Comparison of ENCODE assay signal across 8 mouse cellular contexts in the genomic region with DNA sequence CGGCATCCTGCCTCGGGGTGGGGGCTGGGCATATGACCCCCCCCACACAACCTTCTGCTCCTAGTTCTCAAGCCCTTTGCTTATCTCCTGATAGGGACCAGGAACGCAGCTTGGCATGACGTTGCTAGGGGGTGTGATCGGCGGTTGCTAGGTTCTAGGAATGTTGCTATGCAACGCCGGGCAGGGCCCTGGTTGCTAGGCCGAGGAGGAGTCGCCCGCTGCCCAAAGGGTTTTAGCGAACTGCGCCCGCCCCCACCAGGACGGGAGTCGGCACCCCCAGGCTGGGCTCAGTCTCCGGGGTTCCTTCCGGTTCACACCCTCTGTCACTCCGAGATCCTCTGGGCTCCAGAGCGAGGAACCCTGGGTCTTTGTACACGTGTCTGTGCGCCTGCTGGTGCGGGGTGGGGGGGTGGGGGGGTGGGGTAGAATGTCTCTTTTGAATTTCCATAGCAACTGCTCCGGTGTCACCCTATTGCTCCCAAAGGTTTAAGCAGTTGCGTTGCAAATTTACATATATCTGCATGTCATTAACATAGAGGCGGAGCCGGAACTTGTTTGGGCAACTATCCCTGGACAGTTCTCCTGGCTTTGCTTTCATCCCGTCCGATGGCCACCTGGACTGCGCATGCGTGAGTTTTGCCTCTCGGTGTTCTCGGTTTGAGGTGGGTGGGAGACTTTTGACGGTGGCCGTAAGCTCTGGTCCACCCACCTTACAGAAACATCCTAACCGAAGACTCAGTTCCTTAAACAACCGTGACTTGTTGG. TPM values are rescaled to one million over a fixed set of nuclear protein-coding genes. Genes with fewer than 3 reads are reported as not detected.
DNase-seq lines count a peak whose midpoint lies in the region; ATAC-seq lines count a peak whose summit lies in the region.

No protein-coding gene starts in this region.

- peaks cover 4% of the 10 kb centered on the region for H3K4me1 ChIP-seq in embryonic facial prominence, embryonic 14.5 days (ENCODE audit: control insufficient read depth, insufficient read depth, low read length)
- H3K4me1 ChIP-seq in heart, embryonic 13.5 days = peaks cover 20% of the 10 kb centered on the region
- H3K4me1 ChIP-seq in kidney, embryonic 16.5 days (ENCODE audit: insufficient read depth, low read length) = peaks cover 10% of the 10 kb centered on the region
- peaks cover 11% of the 10 kb centered on the region for H3K4me1 ChIP-seq in limb, embryonic 15.5 days
- H3K4me1 ChIP-seq in midbrain, embryonic 15.5 days = peaks cover 28% of the 10 kb centered on the region
- H3K4me1 ChIP-seq in stomach, embryonic 16.5 days (ENCODE audit: control insufficient read depth, insufficient read depth, low read length) = peaks cover 10% of the 10 kb centered on the region; the same call in 1 of the 2 replicates

- DNase-seq in CD4-positive, CD25-positive, alpha-beta regulatory T cell, adult 2 months (ENCODE audit: low read depth, low spot score) = peak; percentile 63
- peak; percentile 85 to 86 for DNase-seq in adrenal gland, postnatal 36 days
- peak; percentile 85 for DNase-seq in embryonic facial prominence, embryonic 14.5 days (ENCODE audit: low spot score)

- ATAC-seq in embryonic facial prominence, embryonic 14.5 days (ENCODE audit: low read depth) = peak; percentile 69; the same call in 1 of the 2 replicates
- peak; percentile 59; the same call in 1 of the 2 replicates for ATAC-seq in heart, embryonic 13.5 days (ENCODE audit: extremely low read depth, insufficient number of reproducible peaks, low FRiP score, low TSS enrichment)
- ATAC-seq in kidney, embryonic 16.5 days (ENCODE audit: low FRiP score, low TSS enrichment) = peak; percentile 68
- no peak; the same call in 1 of the 2 replicates for ATAC-seq in limb, embryonic 15.5 days (ENCODE audit: insufficient number of reproducible peaks, low FRiP score, low TSS enrichment, low read depth)
- peak; percentile 93 for ATAC-seq in midbrain, embryonic 15.5 days (replicated peaks)
- ATAC-seq in stomach, embryonic 16.5 days (ENCODE audit: insufficient read depth, low FRiP score) = peak; percentile 70

- H3K27me3 ChIP-seq in embryonic facial prominence, embryonic 14.5 days (replicated peaks; ENCODE audit: control insufficient read depth, insufficient read depth, low read length) = peaks cover 5% of the 10 kb centered on the region; the same call in 1 of the 2 replicates
- peaks cover 27% of the 10 kb centered on the region for H3K27me3 ChIP-seq in heart, embryonic 13.5 days (replicated peaks)
- H3K27me3 ChIP-seq in kidney, embryonic 16.5 days (ENCODE audit: insufficient read depth, low read length) = 0 out of 2 replicates have a peak, but pooled peaks cover 6% of the 10 kb centered on the region
- peaks cover 19% of the 10 kb centered on the region; the same call in 1 of the 2 replicates for H3K27me3 ChIP-seq in limb, embryonic 15.5 days
- H3K27me3 ChIP-seq in midbrain, embryonic 15.5 days (replicated peaks) = 0 out of 2 replicates have a peak, but pooled peaks cover 4% of the 10 kb centered on the region
- peaks cover 5% of the 10 kb centered on the region; the same call in 1 of the 2 replicates for H3K27me3 ChIP-seq in stomach, embryonic 16.5 days (ENCODE audit: control insufficient read depth, insufficient read depth, low read length)

- H3K4me2 ChIP-seq in embryonic facial prominence, embryonic 14.5 days (ENCODE audit: low read depth, low read length) = peak overlapping the region; percentile 95
- peak overlapping the region; percentile 92 for H3K4me2 ChIP-seq in heart, embryonic 13.5 days
- H3K4me2 ChIP-seq in kidney, embryonic 16.5 days (replicated peaks; ENCODE audit: low read depth, low read length) = peak overlapping the region; percentile 92
- H3K4me2 ChIP-seq in limb, embryonic 15.5 days = peak overlapping the region; percentile 72
- H3K4me2 ChIP-seq in midbrain, embryonic 15.5 days = peak overlapping the region; percentile 73
- H3K4me2 ChIP-seq in stomach, embryonic 16.5 days (ENCODE audit: low read depth, low read length) = peak overlapping the region; percentile 88

- 0 out of 2 replicates have a peak overlapping the region, but pooled peaks have one; percentile 6 for H3K27ac ChIP-seq in embryonic facial prominence, embryonic 14.5 days (replicated peaks; ENCODE audit: low read depth, low read length)
- H3K27ac ChIP-seq in heart, embryonic 13.5 days (replicated peaks) = no peak overlapping the region
- no peak overlapping the region for H3K27ac ChIP-seq in kidney, embryonic 16.5 days (ENCODE audit: low read length)
- no peak overlapping the region for H3K27ac ChIP-seq in limb, embryonic 15.5 days
- H3K27ac ChIP-seq in midbrain, embryonic 15.5 days = peak overlapping the region; percentile 76
- no peak overlapping the region for H3K27ac ChIP-seq in stomach, embryonic 16.5 days (ENCODE audit: low read length)

- no peaks in the 10 kb centered on the region for H3K36me3 ChIP-seq in embryonic facial prominence, embryonic 14.5 days (ENCODE audit: control insufficient read depth, insufficient read depth, low read length)
- no peaks in the 10 kb centered on the region for H3K36me3 ChIP-seq in heart, embryonic 13.5 days
- H3K36me3 ChIP-seq in kidney, embryonic 16.5 days (ENCODE audit: insufficient read depth, low read length) = no peaks in the 10 kb centered on the region
- no peaks in the 10 kb centered on the region for H3K36me3 ChIP-seq in limb, embryonic 15.5 days
- no peaks in the 10 kb centered on the region for H3K36me3 ChIP-seq in midbrain, embryonic 15.5 days (replicated peaks)
- no peaks in the 10 kb centered on the region for H3K36me3 ChIP-seq in stomach, embryonic 16.5 days (ENCODE audit: control insufficient read depth, insufficient read depth, low read length)

- H3K9me3 ChIP-seq in embryonic facial prominence, embryonic 14.5 days (ENCODE audit: control insufficient read depth, low read length) = no peaks in the 10 kb centered on the region
- H3K9me3 ChIP-seq in heart, embryonic 13.5 days = no peaks in the 10 kb centered on the region
- H3K9me3 ChIP-seq in kidney, embryonic 16.5 days (ENCODE audit: low read length) = no peaks in the 10 kb centered on the region
- no peaks in the 10 kb centered on the region for H3K9me3 ChIP-seq in limb, embryonic 15.5 days
- H3K9me3 ChIP-seq in midbrain, embryonic 15.5 days = no peaks in the 10 kb centered on the region
- H3K9me3 ChIP-seq in stomach, embryonic 16.5 days (replicated peaks; ENCODE audit: control insufficient read depth, low read length) = no peaks in the 10 kb centered on the region

- 2% methylated on average over 28 of the region's 37 CpGs for WGBS in embryonic facial prominence, embryonic 14.5 days
- 2% methylated on average over 37 of the region's 37 CpGs for WGBS in heart, embryonic 13.5 days
- under 1% methylated on average over 37 of the region's 37 CpGs for WGBS in kidney, embryonic 16.5 days
- WGBS in limb, embryonic 15.5 days = 1% methylated on average over 35 of the region's 37 CpGs
- under 1% methylated on average over 35 of the region's 37 CpGs for WGBS in midbrain, embryonic 15.5 days
- under 1% methylated on average over 37 of the region's 37 CpGs for WGBS in stomach, embryonic 16.5 days

- H3K4me3 ChIP-seq in embryonic facial prominence, embryonic 14.5 days (ENCODE audit: low read depth, low read length) = peak overlapping the region; percentile 39
- peak overlapping the region; percentile 50 for H3K4me3 ChIP-seq in heart, embryonic 13.5 days
- H3K4me3 ChIP-seq in kidney, embryonic 16.5 days (ENCODE audit: low read length) = peak overlapping the region; percentile 50
- peak overlapping the region; percentile 38 for H3K4me3 ChIP-seq in limb, embryonic 15.5 days
- H3K4me3 ChIP-seq in midbrain, embryonic 15.5 days = peak overlapping the region; percentile 45
- peak overlapping the region; percentile 48 for H3K4me3 ChIP-seq in stomach, embryonic 16.5 days (replicated peaks; ENCODE audit: low read length)

- H3K9ac ChIP-seq in embryonic facial prominence, embryonic 14.5 days (ENCODE audit: low read depth, low read length) = peak overlapping the region; percentile 55
- peak overlapping the region; percentile 76 for H3K9ac ChIP-seq in heart, embryonic 13.5 days
- 0 out of 2 replicates have a peak overlapping the region, but pooled peaks have one; percentile 3 for H3K9ac ChIP-seq in kidney, embryonic 16.5 days (replicated peaks; ENCODE audit: low read length)
- H3K9ac ChIP-seq in limb, embryonic 15.5 days = no peak overlapping the region
- H3K9ac ChIP-seq in midbrain, embryonic 15.5 days = peak overlapping the region; percentile 35
- peak overlapping the region; percentile 58 for H3K9ac ChIP-seq in stomach, embryonic 16.5 days (ENCODE audit: low read length)

RNA-seq across cellular contexts. Expression of gene Adgrb2, which starts 24.3 kb away (rescaled TPM):
- 10 to 100 TPM; 21.0 to 24.4 TPM for total RNA-seq in adrenal gland, postnatal 36 days (2021)
- 4.0 and 6.7 TPM in 2 replicates for polyA plus RNA-seq in embryonic facial prominence, embryonic 14.5 days (2014; fragmentation: Nextera tagmentation; extraction: Ambion mirVana)
- 1.4 and 1.6 TPM in 2 replicates for polyA plus RNA-seq in heart, embryonic 13.5 days (2015; fragmentation: Nextera tagmentation; extraction: Ambion mirVana)
- 1.7 and 3.2 TPM in 2 replicates for polyA plus RNA-seq in kidney, embryonic 16.5 days (2015; fragmentation: Nextera tagmentation; extraction: Ambion mirVana)
- polyA plus RNA-seq in limb, embryonic 15.5 days (2015; fragmentation: Nextera tagmentation; extraction: Ambion mirVana) = 3.6 and 4.7 TPM in 2 replicates
- polyA plus RNA-seq in midbrain, embryonic 15.5 days (2015; fragmentation: Nextera tagmentation; extraction: Ambion mirVana) = 19.4 and 23.6 TPM in 2 replicates
- polyA plus RNA-seq in stomach, embryonic 16.5 days (2015; fragmentation: Nextera tagmentation; extraction: Ambion mirVana) = 1.6 and 1.9 TPM in 2 replicates

RNA-seq across cellular contexts. Expression of gene Spocd1, which starts 31.3 kb away (rescaled TPM):
- total RNA-seq in adrenal gland, postnatal 36 days (2021) = 1 to 10 TPM in 1 of 2 experiments, under 1 TPM in 1; 0.86 to 1.3 TPM
- 0.08 TPM in 1 of 2 replicates, not detected in the other for polyA plus RNA-seq in embryonic facial prominence, embryonic 14.5 days (2014; fragmentation: Nextera tagmentation; extraction: Ambion mirVana)
- polyA plus RNA-seq in heart, embryonic 13.5 days (2015; fragmentation: Nextera tagmentation; extraction: Ambion mirVana) = 0.19 and 0.34 TPM in 2 replicates
- 0.32 TPM in 1 of 2 replicates, not detected in the other for polyA plus RNA-seq in kidney, embryonic 16.5 days (2015; fragmentation: Nextera tagmentation; extraction: Ambion mirVana)
- 0.07 and 0.08 TPM in 2 replicates for polyA plus RNA-seq in limb, embryonic 15.5 days (2015; fragmentation: Nextera tagmentation; extraction: Ambion mirVana)
- polyA plus RNA-seq in midbrain, embryonic 15.5 days (2015; fragmentation: Nextera tagmentation; extraction: Ambion mirVana) = not detected in 2 replicates
- not detected in 2 replicates for polyA plus RNA-seq in stomach, embryonic 16.5 days (2015; fragmentation: Nextera tagmentation; extraction: Ambion mirVana)

Comparison
In these comparisons a context has a peak if more than half of its experiments do, and no peak if none do; other contexts are left out.
1. H3K27ac ChIP-seq: peak in embryonic facial prominence, embryonic 14.5 days (single experiment) and midbrain, embryonic 15.5 days (single experiment); none in heart, embryonic 13.5 days (single experiment), kidney, embryonic 16.5 days (single experiment), limb, embryonic 15.5 days (single experiment) and stomach, embryonic 16.5 days (single experiment).
2. Peak in every context shown above with its lines, with median percentiles within 50 percentile points of each other: DNase-seq, H3K4me2 ChIP-seq and H3K4me3 ChIP-seq.